Mouse (Mus musculus): ENCODE measurements around the gene Gm21783. TPM values are rescaled to one million over a fixed set of nuclear protein-coding genes. Genes with fewer than 3 reads are reported as not detected.
"Not testable (repeated sequence)": the region's sequence is repeated elsewhere in the genome, so short reads cannot be mapped to it uniquely, and the experiment has no call there.

The Gm21783 gene
- polyA plus RNA-seq (2012; ENCODE audit: insufficient read depth, insufficient read length, missing spikeins) = not detected in 2 replicates

DNA sequence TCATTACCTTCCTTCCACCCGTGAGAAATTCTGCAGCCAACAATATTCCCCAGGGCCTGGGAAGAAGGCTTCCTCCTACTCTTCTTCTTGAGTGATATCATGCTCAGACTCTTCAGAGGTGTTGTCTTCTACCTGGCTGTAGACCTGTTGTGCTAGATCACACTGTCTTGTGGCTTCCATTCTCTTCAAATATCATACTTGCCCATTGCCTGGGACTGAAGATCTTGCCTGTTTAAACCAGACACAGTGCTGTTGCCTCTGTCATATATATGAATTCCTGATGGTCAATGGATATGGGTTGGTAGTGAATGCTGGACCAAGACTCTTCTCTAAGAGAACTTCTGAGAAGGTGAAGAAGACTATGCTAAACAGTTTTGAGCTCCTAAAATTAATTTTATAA lies at the start of gene Gm21783:
TSS of gene Gm21783 (minus strand) at position 101 of the 400 bp plus-strand sequence.
- not testable (repeated sequence) for H3K27ac ChIP-seq (ENCODE audit: insufficient read depth, low read depth, low read length); H3K4me3 ChIP-seq (ENCODE audit: insufficient read depth, low read length); H3K4me1 ChIP-seq (ENCODE audit: control insufficient read depth, insufficient read depth, low read length)
